Mouse (Mus musculus): ENCODE results near the gene Glra4. TPM values are rescaled to one million over a fixed set of nuclear protein-coding genes. Genes with fewer than 3 reads are reported as not detected.
A peak's percentile ranks its signal among the peaks of the same experiment; 100 is the strongest.

Gene Glra4
- total and polyA plus RNA-seq, 2 experiments from 2014 or later = not detected

DNA sequence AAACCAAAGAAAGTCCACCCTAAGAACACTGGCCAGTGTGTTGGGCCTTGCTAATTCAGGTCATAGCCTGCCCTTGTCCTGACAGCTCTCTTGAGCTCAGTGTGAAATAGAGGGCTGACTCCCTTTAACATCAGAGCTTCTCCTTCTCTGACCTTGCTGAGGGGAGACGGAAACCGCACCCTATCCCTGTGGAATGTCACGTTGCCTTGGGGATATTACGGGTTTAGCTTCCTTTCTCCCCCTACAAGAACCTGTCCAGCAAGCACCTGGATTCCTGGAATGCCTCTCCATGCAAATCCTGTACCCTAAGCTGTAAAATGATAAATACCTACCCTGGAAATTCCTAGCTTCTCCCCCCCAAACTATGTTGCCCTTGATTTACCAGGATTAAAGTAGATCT, 9.5 kb upstream of the Glra4 start:
- Histone ChIP-seq H3K27me3 (ENCODE audit: insufficient read depth, low read length) (no peaks in the 10 kb centered on the region), H3K9me3 (ENCODE audit: low read length) (no peaks in the 10 kb centered on the region), H3K27ac (ENCODE audit: low read depth, low read length) (no peak overlapping the region), H3K36me3 (ENCODE audit: insufficient read depth) (no peaks in the 10 kb centered on the region), H3K4me1 (ENCODE audit: insufficient read depth) (no peaks in the 10 kb centered on the region), H3K4me3 (ENCODE audit: low read depth, low read length) (no peak overlapping the region), H3K4me2 (ENCODE audit: low read depth) (no peak overlapping the region), H3K9ac (no peak overlapping the region)
- no peak for DNase-seq
- 91% methylated on average over 4 of the region's 4 CpGs for WGBS
- TF ChIP-seq CTCF (IDR thresholded peaks at IDR 0.05; ENCODE audit: low read depth) = no peak
- ATAC-seq = no peak

DNA sequence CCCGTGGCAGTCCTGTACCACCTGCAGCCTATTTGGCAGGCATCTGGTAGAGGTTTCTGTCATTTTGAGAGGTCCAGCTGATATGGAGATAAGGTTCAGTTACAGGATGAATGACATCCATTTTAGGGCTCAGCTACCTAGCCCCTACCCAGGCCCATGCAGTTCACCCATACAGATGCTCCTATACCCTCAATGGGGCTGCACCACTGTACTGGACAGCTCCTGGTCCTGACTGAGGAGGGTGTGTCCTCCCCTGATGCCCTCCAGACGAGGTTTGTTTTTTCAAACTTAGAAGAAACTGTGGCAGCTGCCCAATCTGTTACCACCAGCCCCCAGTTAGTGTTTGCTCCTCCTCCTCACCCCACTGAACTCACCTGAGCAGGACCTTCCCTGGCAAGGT, 679 bp downstream of the Glra4 start:
- WGBS = 56% methylated on average over 2 of the region's 2 CpGs
- no peak overlapping the region for H3K9ac ChIP-seq

DNA sequence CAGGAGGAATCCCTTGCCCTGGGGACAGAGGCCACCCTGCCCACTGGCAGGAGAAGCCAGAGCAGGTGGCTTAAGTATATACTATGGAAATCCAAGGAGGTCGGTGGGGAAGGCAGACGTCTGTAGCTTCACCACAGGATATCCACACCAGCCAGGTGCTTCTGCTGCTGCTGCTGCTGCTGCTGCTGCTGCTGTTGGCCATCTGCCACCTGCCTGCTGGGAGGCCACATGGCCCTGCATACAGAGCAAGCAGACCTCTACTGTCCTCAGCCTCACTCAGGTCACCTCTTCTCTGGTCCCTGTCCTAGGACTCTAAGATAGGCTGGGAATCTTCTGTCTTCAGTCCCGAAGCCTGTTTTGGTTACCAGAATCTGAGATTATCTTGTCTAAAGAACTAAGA, 1.9 kb downstream of the Glra4 start:
- no peak for DNase-seq
- no peak overlapping the region for H3K4me3 ChIP-seq (ENCODE audit: low read depth, low read length)
- H3K36me3 ChIP-seq (ENCODE audit: insufficient read depth) = no peaks in the 10 kb centered on the region

More for the DNA sequence above, 679 bp downstream of the Glra4 start:
- ATAC-seq = no peak
- no peak overlapping the region for H3K27ac ChIP-seq (ENCODE audit: low read depth, low read length)
- H3K36me3 ChIP-seq (ENCODE audit: insufficient read depth) = no peaks in the 10 kb centered on the region
- no peak overlapping the region for H3K4me2 ChIP-seq (ENCODE audit: low read depth)
- no peak for TF ChIP-seq CTCF (IDR thresholded peaks at IDR 0.05; ENCODE audit: low read depth)
- H3K27me3 ChIP-seq (ENCODE audit: insufficient read depth, low read length) = no peaks in the 10 kb centered on the region
- H3K4me3 ChIP-seq (ENCODE audit: low read depth, low read length) = no peak overlapping the region
- no peak for DNase-seq
- no peaks in the 10 kb centered on the region for H3K4me1 ChIP-seq (ENCODE audit: insufficient read depth)
- H3K9me3 ChIP-seq (ENCODE audit: low read length) = no peaks in the 10 kb centered on the region

DNA sequence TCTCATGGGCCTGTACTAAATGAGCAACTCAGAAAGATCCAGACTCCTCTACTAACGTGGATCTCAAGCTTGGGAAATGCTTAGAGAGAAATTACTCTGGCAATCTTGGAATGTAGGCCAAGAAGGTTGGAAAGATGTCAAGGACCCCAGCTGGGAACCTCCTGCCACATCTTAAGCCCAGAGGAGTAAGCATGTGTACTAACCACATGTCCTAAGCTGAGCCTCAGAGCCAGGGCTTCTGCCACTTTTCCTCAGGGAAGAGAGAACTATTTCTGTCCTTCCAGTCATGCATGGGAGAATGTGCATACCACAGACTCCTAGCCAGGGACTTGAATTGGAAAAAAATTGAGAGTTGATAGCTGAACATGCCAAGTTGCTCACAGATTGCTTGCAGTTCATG, 6.9 kb downstream of the Glra4 start:
- 69% methylated on average over 1 of the region's 1 CpGs for WGBS
- H3K4me3 ChIP-seq (ENCODE audit: low read depth, low read length) = no peak overlapping the region
- H3K27ac ChIP-seq (ENCODE audit: low read depth, low read length) = no peak overlapping the region
- no peaks in the 10 kb centered on the region for H3K27me3 ChIP-seq (ENCODE audit: insufficient read depth, low read length)
- H3K9ac ChIP-seq = no peak overlapping the region
- H3K4me1 ChIP-seq (ENCODE audit: insufficient read depth) = no peaks in the 10 kb centered on the region
- H3K36me3 ChIP-seq (ENCODE audit: insufficient read depth) = no peaks in the 10 kb centered on the region
- no peak for TF ChIP-seq CTCF (IDR thresholded peaks at IDR 0.05; ENCODE audit: low read depth)
- no peaks in the 10 kb centered on the region for H3K9me3 ChIP-seq (ENCODE audit: low read length)
- H3K4me2 ChIP-seq (ENCODE audit: low read depth) = no peak overlapping the region
- DNase-seq (peak; percentile 5), ATAC-seq (peak; percentile 23; the same call in 1 of the 2 replicates)

More for the DNA sequence above, 1.9 kb downstream of the Glra4 start:
- Histone ChIP-seq H3K9me3 (ENCODE audit: low read length) (no peaks in the 10 kb centered on the region), H3K27ac (ENCODE audit: low read depth, low read length) (no peak overlapping the region), H3K4me2 (ENCODE audit: low read depth) (no peak overlapping the region), H3K9ac (no peak overlapping the region), H3K27me3 (ENCODE audit: insufficient read depth, low read length) (no peaks in the 10 kb centered on the region), H3K4me1 (ENCODE audit: insufficient read depth) (no peaks in the 10 kb centered on the region)
- no peak for TF ChIP-seq CTCF (IDR thresholded peaks at IDR 0.05; ENCODE audit: low read depth)
- 82% methylated on average over 3 of the region's 3 CpGs for WGBS
- ATAC-seq = no peak

DNA sequence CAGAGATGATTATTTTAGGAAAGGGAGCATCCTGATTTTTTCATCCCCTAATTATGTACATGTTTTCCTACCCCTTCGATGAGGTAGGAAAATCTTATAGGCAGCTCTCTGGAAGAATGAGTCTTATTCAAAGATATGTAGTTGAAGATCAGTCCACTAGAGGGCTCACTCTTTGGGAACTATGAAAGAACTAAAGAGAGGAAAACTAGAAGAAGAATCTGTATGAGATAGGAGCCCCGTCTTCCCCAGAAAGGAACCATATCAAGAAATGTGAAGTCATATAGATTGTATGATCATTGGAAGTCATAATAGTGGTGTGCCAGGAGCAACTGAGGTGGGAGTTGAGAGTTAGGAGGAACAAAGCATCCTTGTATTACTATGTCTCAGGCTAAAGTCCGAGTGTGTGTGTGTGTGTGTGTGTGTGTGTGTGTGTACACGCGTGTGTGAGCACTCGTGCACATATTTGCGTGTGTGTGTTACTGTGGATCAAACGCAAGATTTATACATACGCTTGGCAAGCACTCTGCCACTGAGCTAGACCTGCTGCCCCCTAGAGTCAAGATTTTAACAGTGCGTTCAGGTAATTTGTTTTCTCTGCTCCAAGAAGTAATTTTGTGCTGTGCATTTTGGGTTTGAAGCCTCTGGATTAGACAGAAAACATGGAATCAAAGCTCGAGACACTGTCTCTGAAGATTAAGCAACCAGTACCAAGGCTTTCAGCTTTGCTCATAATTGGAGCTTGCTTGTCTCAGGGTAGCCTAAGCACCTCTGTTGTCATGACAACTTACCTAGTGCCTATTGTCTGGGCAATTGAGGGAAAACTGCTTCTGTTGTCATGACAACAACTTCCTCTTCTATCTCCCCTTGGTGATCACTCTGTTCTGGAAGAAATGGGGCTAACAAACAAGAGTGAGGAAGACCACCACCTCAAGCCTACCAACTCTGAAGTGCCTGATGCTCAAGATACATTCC, 18.6 kb downstream of the Glra4 start:
- H3K36me3 ChIP-seq (ENCODE audit: insufficient read depth) = peaks cover 3% of the 10 kb centered on the region; the same call in 1 of the 2 replicates
- 56% methylated on average over 11 of the region's 11 CpGs for WGBS
- ATAC-seq = peak; percentile 79
- H3K4me2 ChIP-seq (ENCODE audit: low read depth) = no peak overlapping the region
- no peaks in the 10 kb centered on the region for H3K27me3 ChIP-seq (ENCODE audit: insufficient read depth, low read length)
- no peak overlapping the region for H3K4me3 ChIP-seq (ENCODE audit: low read depth, low read length)
- H3K4me1 ChIP-seq (ENCODE audit: insufficient read depth) = no peaks in the 10 kb centered on the region
- TF ChIP-seq CTCF (IDR thresholded peaks at IDR 0.05; ENCODE audit: low read depth) = peak; percentile 47
- no peaks in the 10 kb centered on the region for H3K9me3 ChIP-seq (ENCODE audit: low read length)
- peak; percentile 63 for DNase-seq
- no peak overlapping the region for H3K27ac ChIP-seq (ENCODE audit: low read depth, low read length)
- H3K9ac ChIP-seq = no peak overlapping the region

DNA sequence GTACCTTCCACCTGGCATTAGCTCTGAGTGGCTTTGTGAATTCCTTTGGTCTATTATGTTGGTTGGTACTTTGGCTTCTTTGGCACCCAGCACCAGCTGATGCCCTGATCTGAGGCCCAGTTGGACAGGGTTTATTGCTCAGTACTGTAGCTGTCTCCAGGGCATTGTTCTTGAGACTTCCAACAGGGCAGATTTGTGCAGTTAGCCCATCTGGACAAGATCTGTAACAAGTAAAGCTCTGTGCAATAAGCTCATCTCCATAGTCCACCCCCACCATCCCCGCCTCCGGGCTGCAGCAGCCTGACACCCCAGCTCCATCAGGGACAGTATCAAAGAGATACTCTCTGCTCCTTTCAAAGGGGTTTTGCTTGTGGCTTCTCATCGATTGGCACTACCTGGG, 24.5 kb downstream of the Glra4 start:
- Histone ChIP-seq H3K4me1 (ENCODE audit: insufficient read depth) (no peaks in the 10 kb centered on the region), H3K9ac (no peak overlapping the region), H3K4me3 (ENCODE audit: low read depth, low read length) (no peak overlapping the region), H3K27ac (ENCODE audit: low read depth, low read length) (no peak overlapping the region), H3K9me3 (ENCODE audit: low read length) (no peaks in the 10 kb centered on the region), H3K4me2 (ENCODE audit: low read depth) (no peak overlapping the region), H3K36me3 (ENCODE audit: insufficient read depth) (peaks cover 3% of the 10 kb centered on the region; the same call in 1 of the 2 replicates), H3K27me3 (ENCODE audit: insufficient read depth, low read length) (no peaks in the 10 kb centered on the region)
- DNase-seq (no peak), ATAC-seq (no peak)
- no peak for TF ChIP-seq CTCF (IDR thresholded peaks at IDR 0.05; ENCODE audit: low read depth)
- WGBS = 91% methylated on average over 3 of the region's 3 CpGs

DNA sequence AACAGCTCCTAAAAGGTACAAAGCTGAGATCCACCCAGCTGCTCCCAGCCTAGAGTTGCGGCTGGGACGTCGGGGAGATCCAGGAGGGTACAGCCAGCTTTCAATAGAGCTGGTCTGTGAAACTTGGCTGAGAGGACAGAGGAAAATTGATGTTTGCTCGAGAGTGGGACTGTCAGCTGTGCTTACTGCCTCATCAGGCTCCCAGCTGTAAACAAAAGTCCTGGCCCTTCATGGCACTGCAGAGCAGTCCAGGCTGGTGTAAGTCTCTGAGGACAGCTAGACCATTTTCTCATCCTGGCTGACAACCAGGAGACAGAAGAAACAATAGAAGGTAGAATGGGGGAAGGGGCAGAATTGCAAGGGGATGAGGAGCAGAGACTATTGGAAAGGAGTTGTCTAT, 30.6 kb downstream of the Glra4 start:
- ATAC-seq (no peak), DNase-seq (no peak)
- Histone ChIP-seq H3K4me3 (ENCODE audit: low read depth, low read length) (no peak overlapping the region), H3K27me3 (ENCODE audit: insufficient read depth, low read length) (no peaks in the 10 kb centered on the region), H3K4me2 (ENCODE audit: low read depth) (no peak overlapping the region), H3K4me1 (ENCODE audit: insufficient read depth) (no peaks in the 10 kb centered on the region), H3K36me3 (ENCODE audit: insufficient read depth) (peaks cover 10% of the 10 kb centered on the region; the same call in 1 of the 2 replicates), H3K9me3 (ENCODE audit: low read length) (no peaks in the 10 kb centered on the region), H3K9ac (no peak overlapping the region), H3K27ac (ENCODE audit: low read depth, low read length) (no peak overlapping the region)
- 73% methylated on average over 4 of the region's 4 CpGs for WGBS
- no peak for TF ChIP-seq CTCF (IDR thresholded peaks at IDR 0.05; ENCODE audit: low read depth)
